Mouse (Mus musculus): ENCODE results near the gene Dst.

- TF ChIP-seq CTCF (IDR thresholded peaks at IDR 0.05; ENCODE audit: low read depth), result no peak
- TF ChIP-seq EP300 (IDR thresholded peaks at IDR 0.05; ENCODE audit: low read depth), result no peak
Observed at GRCm38 (mm10) chr1:34023154-34023553, 115.1 kb downstream of the Dst start.

Measured in heart, postnatal 0 days (tissue).